In genomic region chr10:112269481-112269880, GRCm38 (mm10) we compare ENCODE assay signal across 10 mouse cellular contexts. TPM values are rescaled to one million over a fixed set of nuclear protein-coding genes. Genes with fewer than 3 reads are reported as not detected.
DNase-seq lines count a peak whose midpoint lies in the region; ATAC-seq lines count a peak whose summit lies in the region.
"Had no signal": no experiment of that assay in that cellular context is flagged by ENCODE, and none has a peak within 500 bp of the region (broad histone marks: within the 10 kb centered on the region; RNA-seq: fewer than 3 reads in every experiment).

No protein-coding gene starts in this region.

- peaks cover 25% of the 10 kb centered on the region for H3K4me1 ChIP-seq in kidney, embryonic 15.5 days
- peaks cover 8% of the 10 kb centered on the region; the same call in 1 of the 2 replicates for H3K4me1 ChIP-seq in forebrain, embryonic 11.5 days (replicated peaks; ENCODE audit: control insufficient read depth, insufficient read depth, low read length)
- peaks cover 8% of the 10 kb centered on the region for H3K4me1 ChIP-seq in hindbrain, embryonic 16.5 days (ENCODE audit: control insufficient read depth, insufficient read depth, low read depth, low read length)
- H3K4me1 ChIP-seq in neural tube, embryonic 12.5 days, result peaks cover 18% of the 10 kb centered on the region

- ATAC-seq in kidney, embryonic 15.5 days (replicated peaks; ENCODE audit: low FRiP score), result no peak
- no peak for ATAC-seq in forebrain, embryonic 11.5 days (replicated peaks; ENCODE audit: low FRiP score)
- no peak for ATAC-seq in hindbrain, embryonic 16.5 days
- ATAC-seq in neural tube, embryonic 12.5 days (ENCODE audit: low FRiP score, low read depth), result no peak
- ATAC-seq: liver, postnatal 0 days had no signal

- H3K4me3 ChIP-seq in kidney, embryonic 15.5 days (replicated peaks), result peak overlapping the region; percentile 53
- H3K4me3 ChIP-seq in forebrain, embryonic 11.5 days (ENCODE audit: low read depth, low read length), result peak overlapping the region; percentile 48; the same call in 1 of the 2 replicates
- H3K4me3 ChIP-seq in hindbrain, embryonic 16.5 days (ENCODE audit: low read length), result peak overlapping the region; percentile 52
- H3K4me3 ChIP-seq in neural tube, embryonic 12.5 days, result no peak overlapping the region

- H3K9ac ChIP-seq in kidney, embryonic 15.5 days, result peak overlapping the region; percentile 49; the same call in 1 of the 2 replicates
- H3K9ac ChIP-seq in forebrain, embryonic 11.5 days (ENCODE audit: low read length), result no peak overlapping the region
- peak overlapping the region; percentile 66; the same call in 1 of the 2 replicates for H3K9ac ChIP-seq in hindbrain, embryonic 16.5 days (ENCODE audit: low read depth, low read length)
- no peak overlapping the region for H3K9ac ChIP-seq in neural tube, embryonic 12.5 days

- peaks cover 38% of the 10 kb centered on the region for H3K27me3 ChIP-seq in kidney, embryonic 15.5 days
- peaks cover 29% of the 10 kb centered on the region for H3K27me3 ChIP-seq in forebrain, embryonic 11.5 days (ENCODE audit: control insufficient read depth, insufficient read depth, low read length)
- H3K27me3 ChIP-seq in hindbrain, embryonic 16.5 days (replicated peaks; ENCODE audit: control insufficient read depth, insufficient read depth, low read length), result peaks cover 3% of the 10 kb centered on the region; the same call in 1 of the 2 replicates
- peaks cover 36% of the 10 kb centered on the region for H3K27me3 ChIP-seq in neural tube, embryonic 12.5 days (replicated peaks)

- WGBS in kidney, embryonic 15.5 days, result 75% methylated on average over 3 of the region's 3 CpGs
- WGBS in forebrain, embryonic 11.5 days, result 72% methylated on average over 3 of the region's 3 CpGs
- 71% methylated on average over 3 of the region's 3 CpGs for WGBS in hindbrain, embryonic 16.5 days
- 69% methylated on average over 3 of the region's 3 CpGs for WGBS in neural tube, embryonic 12.5 days

- H3K4me2 ChIP-seq in kidney, embryonic 15.5 days, result peak overlapping the region; percentile 86
- no peak overlapping the region; the same call in 1 of the 2 replicates for H3K4me2 ChIP-seq in forebrain, embryonic 11.5 days (ENCODE audit: low read depth, low read length, severe bottlenecking)
- H3K4me2 ChIP-seq in hindbrain, embryonic 16.5 days (ENCODE audit: low read length), result peak overlapping the region; percentile 81
- H3K4me2 ChIP-seq in neural tube, embryonic 12.5 days (replicated peaks), result peak overlapping the region; percentile 87

- no peaks in the 10 kb centered on the region for H3K36me3 ChIP-seq in kidney, embryonic 15.5 days
- no peaks in the 10 kb centered on the region for H3K36me3 ChIP-seq in forebrain, embryonic 11.5 days (ENCODE audit: control insufficient read depth, insufficient read depth, low read length)
- no peaks in the 10 kb centered on the region for H3K36me3 ChIP-seq in hindbrain, embryonic 16.5 days (ENCODE audit: control insufficient read depth, insufficient read depth, low read length)
- H3K36me3 ChIP-seq in neural tube, embryonic 12.5 days, result no peaks in the 10 kb centered on the region

- no peak overlapping the region for H3K27ac ChIP-seq in kidney, embryonic 15.5 days
- H3K27ac ChIP-seq in forebrain, embryonic 11.5 days (ENCODE audit: low read depth, low read length), result no peak overlapping the region
- no peak overlapping the region for H3K27ac ChIP-seq in hindbrain, embryonic 16.5 days (ENCODE audit: low read depth, low read length)
- no peak overlapping the region for H3K27ac ChIP-seq in neural tube, embryonic 12.5 days

- H3K9me3 ChIP-seq in kidney, embryonic 15.5 days (replicated peaks), result no peaks in the 10 kb centered on the region
- H3K9me3 ChIP-seq in forebrain, embryonic 11.5 days (ENCODE audit: control insufficient read depth, low read length), result no peaks in the 10 kb centered on the region
- H3K9me3 ChIP-seq in hindbrain, embryonic 16.5 days (ENCODE audit: control insufficient read depth, low read length), result no peaks in the 10 kb centered on the region
- H3K9me3 ChIP-seq in neural tube, embryonic 12.5 days, result no peaks in the 10 kb centered on the region

- DNase-seq in kidney, postnatal 25 days, result no peak
- no peak for DNase-seq in forebrain, embryonic 11.5 days (ENCODE audit: low spot score)
- DNase-seq in spleen, postnatal 10 days (ENCODE audit: low spot score in 2 of 2), result no peak
- DNase-seq in urinary bladder, postnatal 36 days (ENCODE audit: low spot score in 2 of 2), result no peak
- no peak for DNase-seq in urinary bladder, adult 18-20 months (ENCODE audit: low spot score in 2 of 2)
- DNase-seq: layer of hippocampus, adult 9-11 months had no signal

RNA-seq across cellular contexts. Expression of gene Kcnc2, which starts 1.4 kb away (rescaled TPM):
- polyA plus RNA-seq in kidney, embryonic 15.5 days (2015; fragmentation: Nextera tagmentation; extraction: Ambion mirVana), result 5.7 and 6.1 TPM in 2 replicates
- polyA plus RNA-seq in forebrain, embryonic 11.5 days (2014; fragmentation: Nextera tagmentation; extraction: Ambion mirVana), result 1.2 and 1.6 TPM in 2 replicates
- 7.5 and 8.1 TPM in 2 replicates for polyA plus RNA-seq in hindbrain, embryonic 16.5 days (2015; fragmentation: Nextera tagmentation; extraction: Ambion mirVana)
- polyA plus RNA-seq in neural tube, embryonic 12.5 days (2016; fragmentation: Nextera tagmentation; extraction: Ambion mirVana), result 1.9 and 2.2 TPM in 2 replicates
- polyA plus RNA-seq: liver, postnatal 0 days had no signal

Comparison
In these comparisons a context has a peak if more than half of its experiments do, and no peak if none do; other contexts are left out.
1. H3K9ac ChIP-seq: peak in kidney, embryonic 15.5 days (single experiment) and hindbrain, embryonic 16.5 days (single experiment); none in forebrain, embryonic 11.5 days (single experiment) and neural tube, embryonic 12.5 days (single experiment).